Mouse (Mus musculus) embryonic facial prominence, embryonic 11.5 days (tissue): Measurements from ENCODE around the gene Ms4a15. TPM values are rescaled to one million over a fixed set of nuclear protein-coding genes. Genes with fewer than 3 reads are reported as not detected.

Experiments
- ATAC-seq: fragments of 200-750 bp; cut with Nextera tagmentation; replicated peaks from 2 replicates; pipeline ENCODE4 v1.8.0; 2017; ENCODE audit warnings: low read depth; ENCODE audit not compliant: insufficient number of reproducible peaks, low FRiP score, low TSS enrichment
- DNase-seq: peaks from one replicate; pipeline ENCODE4 v3.0.0-alpha.2; 2015; ENCODE audit warnings: low spot score
- H3K27ac ChIP-seq: fragments of 300-500 bp; sonication (generic); replicated peaks from 2 replicates; pipeline ENCODE4 v1.5.1; 2014; ENCODE audit warnings: mild to moderate bottlenecking, low read depth, low read length, control low read depth
- H3K27me3 ChIP-seq: fragments of 300-500 bp; sonication (generic); 2 replicates; pipeline ENCODE4 v1.6.1; 2014; ENCODE audit warnings: mild to moderate bottlenecking, low read length, moderate library complexity, mixed read lengths; ENCODE audit not compliant: control insufficient read depth, insufficient read depth
- H3K36me3 ChIP-seq: fragments of 300-500 bp; sonication (generic); replicated peaks from 2 replicates; pipeline ENCODE4 v1.6.1; 2014; ENCODE audit warnings: low read depth, mild to moderate bottlenecking, low read length, moderate library complexity, mixed read lengths; ENCODE audit not compliant: control insufficient read depth, insufficient read depth
- H3K4me1 ChIP-seq: fragments of 300-500 bp; sonication (generic); 2 replicates; pipeline ENCODE4 v1.6.1; 2014; ENCODE audit warnings: low read length, mixed read lengths; ENCODE audit not compliant: control insufficient read depth, insufficient read depth
- H3K4me2 ChIP-seq: fragments of 300-500 bp; sonication (generic); 2 replicates; pipeline ENCODE4 v1.6.1; 2014; ENCODE audit warnings: low read depth, mild to moderate bottlenecking, control low read depth, low read length, moderate library complexity
- H3K4me3 ChIP-seq: fragments of 300-500 bp; sonication (generic); 2 replicates; pipeline ENCODE4 v1.5.1; 2014; ENCODE audit warnings: low read depth, low read length, control low read depth
- H3K9ac ChIP-seq: fragments of 300-500 bp; sonication (generic); replicated peaks from 2 replicates; pipeline ENCODE4 v1.6.1; 2014; ENCODE audit warnings: mild to moderate bottlenecking, control low read depth, low read length
- H3K9me3 ChIP-seq: fragments of 300-500 bp; sonication (generic); replicated peaks from 2 replicates; pipeline ENCODE4 v1.6.1; 2016; ENCODE audit warnings: mild to moderate bottlenecking, low read length, inconsistent platforms, mixed read lengths; ENCODE audit not compliant: control insufficient read depth
- WGBS: fragments of 180-500 bp; shearing (Covaris S2); extraction: QIAGEN DNeasy Blood & Tissue Kit; methylation state at CpG from one replicate; pipeline ENCODE4 v1.1.7; 2014; 5-methylcytosine and 5-hydroxymethylcytosine counted together
- polyA plus RNA-seq: library from polyadenylated mRNA; unstranded; fragments of >200 nt; fragmentation: Nextera tagmentation; extraction: Ambion mirVana; gene quantifications from 2 replicates; pipeline ENCODE4 v1.2.1, GENCODE M21; 2014

The Ms4a15 gene
- polyA plus RNA-seq, 1 experiment from 2014 or later: not detected

- H3K9ac ChIP-seq: no peak overlapping the region
- H3K4me1 ChIP-seq: no peaks in the 10 kb centered on the region; the same call in none of the 2 replicates
- DNase-seq (no peak), ATAC-seq (no peak)
- H3K27me3 ChIP-seq: no peaks in the 10 kb centered on the region
- WGBS: 84% methylated on average over 3 of the region's 3 CpGs
- H3K27ac ChIP-seq: no peak overlapping the region
- no peaks in the 10 kb centered on the region for H3K9me3 ChIP-seq
- no peak overlapping the region for H3K4me2 ChIP-seq
- H3K4me3 ChIP-seq: no peak overlapping the region
- peaks cover 12% of the 10 kb centered on the region; the same call in 1 of the 2 replicates for H3K36me3 ChIP-seq
Observed at GRCm38 (mm10) chr19:10943955-10944354, 49.1 kb downstream of the Ms4a15 start.

GRCm38 (mm10) chr19:10940801-10941457 is 52.1 kb downstream of the Ms4a15 start:
- peak; percentile 60 for DNase-seq
- Histone ChIP-seq H3K27me3 (no peaks in the 10 kb centered on the region), H3K9me3 (no peaks in the 10 kb centered on the region), H3K4me1 (no peaks in the 10 kb centered on the region; the same call in 1 of the 2 replicates), H3K36me3 (peaks cover 12% of the 10 kb centered on the region; the same call in 1 of the 2 replicates), H3K4me3 (peak overlapping the region; percentile 33), H3K9ac (peak overlapping the region; percentile 76), H3K27ac (no peak overlapping the region), H3K4me2 (peak overlapping the region; percentile 73)
- peak; percentile 68 for ATAC-seq
- WGBS: 2% methylated on average over 40 of the region's 40 CpGs

- peak overlapping the region; percentile 76 for H3K9ac ChIP-seq
- no peak overlapping the region for H3K27ac ChIP-seq
- H3K36me3 ChIP-seq: peaks cover 12% of the 10 kb centered on the region; the same call in 1 of the 2 replicates
- H3K4me1 ChIP-seq: no peaks in the 10 kb centered on the region; the same call in 1 of the 2 replicates
- H3K27me3 ChIP-seq: no peaks in the 10 kb centered on the region
- DNase-seq (peak; percentile 91), ATAC-seq (peak; percentile 89)
- 16% methylated on average over 37 of the region's 37 CpGs for WGBS
- peak overlapping the region; percentile 33 for H3K4me3 ChIP-seq
- H3K4me2 ChIP-seq: peak overlapping the region; percentile 73
- no peaks in the 10 kb centered on the region for H3K9me3 ChIP-seq
Observed at GRCm38 (mm10) chr19:10940097-10940800, 52.8 kb downstream of the Ms4a15 start.

- ATAC-seq (no peak), DNase-seq (no peak)
- Histone ChIP-seq H3K36me3 (0 out of 2 replicates have a peak, but pooled peaks cover under 1% of the 10 kb centered on the region), H3K27me3 (no peaks in the 10 kb centered on the region), H3K9ac (no peak overlapping the region), H3K27ac (no peak overlapping the region), H3K9me3 (no peaks in the 10 kb centered on the region), H3K4me2 (no peak overlapping the region), H3K4me1 (no peaks in the 10 kb centered on the region; the same call in 1 of the 2 replicates), H3K4me3 (no peak overlapping the region)
- WGBS: 56% methylated on average over 3 of the region's 3 CpGs
Observed at GRCm38 (mm10) chr19:10938771-10939170, 54.3 kb downstream of the Ms4a15 start.

GRCm38 (mm10) chr19:10937110-10937563 is 55.9 kb downstream of the Ms4a15 start, which contains the start of gene Ptgdr2:
TSS of gene Ptgdr2 (plus strand) at chr19:10937160.
- Histone ChIP-seq H3K27ac (no peak within 1 kb of the TSS), H3K4me3 (no peak within 1 kb of the TSS), H3K27me3 (no peaks in the 10 kb centered on the region), H3K4me1 (no peaks in the 10 kb centered on the region; the same call in 1 of the 2 replicates), H3K4me2 (no peak within 1 kb of the TSS), H3K9ac (no peak within 1 kb of the TSS), H3K36me3 (no peaks in the 10 kb centered on the region), H3K9me3 (no peaks in the 10 kb centered on the region)
- ATAC-seq (no peak), DNase-seq (no peak)
- 54% methylated on average over 5 of the region's 5 CpGs for WGBS

- H3K36me3 ChIP-seq: no peaks in the 10 kb centered on the region
- no peak overlapping the region for H3K27ac ChIP-seq
- no peak for DNase-seq
- WGBS: 88% methylated on average over 5 of the region's 5 CpGs
- no peaks in the 10 kb centered on the region; the same call in 1 of the 2 replicates for H3K4me1 ChIP-seq
- H3K27me3 ChIP-seq: no peaks in the 10 kb centered on the region
- H3K4me2 ChIP-seq: no peak overlapping the region
- ATAC-seq: no peak
- H3K9me3 ChIP-seq: no peaks in the 10 kb centered on the region
- H3K4me3 ChIP-seq: no peak overlapping the region
- H3K9ac ChIP-seq: no peak overlapping the region
Observed at GRCm38 (mm10) chr19:10936077-10936476, 57.0 kb downstream of the Ms4a15 start.

- Histone ChIP-seq H3K4me2 (no peak overlapping the region), H3K27ac (no peak overlapping the region), H3K36me3 (no peaks in the 10 kb centered on the region), H3K9ac (no peak overlapping the region), H3K4me1 (no peaks in the 10 kb centered on the region), H3K27me3 (no peaks in the 10 kb centered on the region), H3K4me3 (no peak overlapping the region), H3K9me3 (no peaks in the 10 kb centered on the region)
- DNase-seq: no peak
- WGBS: 39% methylated on average over 5 of the region's 5 CpGs
- no peak for ATAC-seq
Observed at GRCm38 (mm10) chr19:10935029-10935428, 58.0 kb downstream of the Ms4a15 start.

GRCm38 (mm10) chr19:10930641-10931040 is 62.4 kb downstream of the Ms4a15 start:
- ATAC-seq (no peak), DNase-seq (no peak)
- Histone ChIP-seq H3K4me2 (no peak overlapping the region), H3K4me1 (no peaks in the 10 kb centered on the region), H3K27me3 (no peaks in the 10 kb centered on the region), H3K9ac (no peak overlapping the region), H3K4me3 (no peak overlapping the region), H3K36me3 (no peaks in the 10 kb centered on the region), H3K27ac (no peak overlapping the region), H3K9me3 (no peaks in the 10 kb centered on the region)
- WGBS: 77% methylated on average over 2 of the region's 2 CpGs
